In the genomic region with DNA sequence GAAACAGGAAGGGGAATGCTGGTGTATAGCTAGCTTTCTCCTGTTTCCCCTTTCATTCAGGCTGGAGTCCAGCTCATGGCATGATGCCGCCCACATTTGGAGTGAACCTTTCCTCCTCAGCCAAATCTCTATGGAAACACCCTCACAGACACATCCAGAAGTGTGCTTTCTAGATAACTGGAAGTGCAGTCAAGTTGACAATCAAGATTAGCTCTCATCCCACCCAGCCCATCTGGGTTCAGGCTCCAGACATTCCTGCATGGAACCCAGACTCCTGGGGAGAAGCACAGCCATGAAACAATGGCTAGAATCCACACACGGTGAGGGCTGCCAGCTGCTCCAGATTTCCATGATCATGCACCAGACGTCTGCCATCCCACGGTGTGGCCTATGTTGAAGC, we compare ENCODE assay signal across 11 mouse cellular contexts.
A peak's percentile ranks its signal among the peaks of the same experiment; 100 is the strongest.
DNase-seq lines count a peak whose midpoint lies in the region; ATAC-seq lines count a peak whose summit lies in the region.
"Had no signal": no experiment of that assay in that cellular context is flagged by ENCODE, and none has a peak within 500 bp of the region (broad histone marks: within the 10 kb centered on the region; RNA-seq: fewer than 3 reads in every experiment).

No protein-coding gene starts in this region.

- H3K9me3 ChIP-seq in intestine, embryonic 16.5 days (ENCODE audit: control insufficient read depth, low read length) = no peaks in the 10 kb centered on the region
- H3K9me3 ChIP-seq: heart, embryonic 15.5 days had no signal

- no peak overlapping the region for H3K9ac ChIP-seq in intestine, embryonic 16.5 days (ENCODE audit: low read depth, low read length)
- H3K9ac ChIP-seq: heart, embryonic 15.5 days; lung, embryonic 14.5 days had no signal

- DNase-seq in layer of hippocampus, adult 11-12 months (ENCODE audit: low spot score) = peak; percentile 54
- no peak for DNase-seq in layer of hippocampus, adult 9-10 months (ENCODE audit: low spot score)
- peak; percentile 57 for DNase-seq in cerebellum, adult 9-10 months
- DNase-seq in frontal cortex, postnatal 36 days (ENCODE audit: low spot score in 2 of 2) = peak; percentile 57 to 77
- DNase-seq in right cerebral cortex, adult 18-20 months = peak; percentile 56
- no peak for DNase-seq in kidney, postnatal 36 days
- DNase-seq in spleen, postnatal 10 days (ENCODE audit: low spot score in 2 of 2) = no peak
- DNase-seq: kidney, postnatal 10 days; lung, embryonic 14.5 days had no signal

- no peak overlapping the region for H3K4me3 ChIP-seq in intestine, embryonic 16.5 days (ENCODE audit: low read length)
- H3K4me3 ChIP-seq: heart, embryonic 15.5 days had no signal

- no peaks in the 10 kb centered on the region for H3K36me3 ChIP-seq in intestine, embryonic 16.5 days (ENCODE audit: control insufficient read depth, insufficient read depth, low read length)
- H3K36me3 ChIP-seq: heart, embryonic 15.5 days had no signal

- no peak overlapping the region for H3K4me2 ChIP-seq in intestine, embryonic 16.5 days (ENCODE audit: low read depth, low read length)
- H3K4me2 ChIP-seq: heart, embryonic 15.5 days; lung, embryonic 14.5 days had no signal

- 74% methylated on average over 4 of the region's 4 CpGs for WGBS in intestine, embryonic 16.5 days

- no peak for ATAC-seq in intestine, embryonic 16.5 days

- H3K27me3 ChIP-seq in intestine, embryonic 16.5 days (replicated peaks; ENCODE audit: control insufficient read depth, insufficient read depth, low read length) = no peaks in the 10 kb centered on the region
- H3K27me3 ChIP-seq: heart, embryonic 15.5 days had no signal

- H3K4me1 ChIP-seq in intestine, embryonic 16.5 days (ENCODE audit: control insufficient read depth, insufficient read depth, low read length) = no peaks in the 10 kb centered on the region

- H3K27ac ChIP-seq in intestine, embryonic 16.5 days (ENCODE audit: low read length) = no peak overlapping the region
- H3K27ac ChIP-seq: heart, embryonic 15.5 days had no signal

Comparison
In these comparisons a context has a peak if more than half of its experiments do, and no peak if none do; other contexts are left out.
1. DNase-seq: peak in layer of hippocampus, adult 11-12 months (single experiment), cerebellum, adult 9-10 months (single experiment), frontal cortex, postnatal 36 days (2 of 2) and right cerebral cortex, adult 18-20 months (single experiment); none in layer of hippocampus, adult 9-10 months (single experiment), kidney, postnatal 36 days (0 of 2) and spleen, postnatal 10 days (0 of 2).